Mouse (Mus musculus): Measurements from ENCODE around the gene Nans. TPM values are rescaled to one million over a fixed set of nuclear protein-coding genes. Genes with fewer than 3 reads are reported as not detected.
A peak's percentile ranks its signal among the peaks of the same experiment; 100 is the strongest.

Gene Nans
- polyA plus RNA-seq, 1 experiment from 2014 or later, result 62.2 TPM

DNA sequence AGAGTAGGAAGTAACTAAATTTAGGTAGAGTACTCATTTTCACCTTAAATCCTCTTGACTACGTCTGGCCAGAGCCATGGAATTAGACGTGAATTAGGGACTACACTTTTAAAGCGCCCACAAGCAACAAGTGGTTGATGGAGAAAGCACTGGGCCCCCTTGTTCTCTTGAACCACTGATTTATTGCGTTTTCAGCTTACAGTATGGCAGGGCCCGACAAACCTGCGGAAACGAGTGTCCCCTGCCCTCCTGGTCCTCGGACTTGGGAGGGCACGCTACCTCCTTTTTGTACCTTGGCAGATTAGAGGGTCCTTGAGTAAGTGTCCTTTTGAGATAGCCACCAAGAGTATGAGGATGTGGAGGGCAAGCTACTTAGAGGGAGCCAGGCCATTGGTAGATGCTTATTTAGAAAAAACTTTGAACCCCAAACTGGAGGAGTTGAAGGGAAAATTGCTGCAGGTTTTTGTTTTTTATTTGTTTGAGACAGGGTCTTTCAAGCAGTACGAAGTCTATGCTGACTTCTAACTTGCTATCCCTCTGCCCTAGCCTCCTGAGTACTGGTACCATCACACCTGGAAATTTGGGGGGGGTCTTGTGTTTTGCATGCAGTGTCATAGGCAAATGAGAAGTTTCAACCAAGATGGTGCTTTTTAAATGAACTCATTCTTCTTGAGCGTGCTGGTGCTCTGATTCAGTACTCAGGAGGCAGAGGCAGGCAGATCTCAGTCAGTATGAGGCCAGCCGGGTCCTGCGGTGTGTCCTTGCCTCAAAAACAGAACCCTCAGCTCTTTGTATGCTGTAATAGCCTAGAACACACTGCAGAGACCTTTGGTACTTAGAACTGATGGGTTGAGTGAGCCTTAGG lies 36.0 kb upstream of the Nans start:
- H3K4me3 ChIP-seq, result peak overlapping the region; percentile 98
- WGBS, result 37% methylated on average over 13 of the region's 13 CpGs
- peak overlapping the region; percentile 99 for H3K9ac ChIP-seq
- peak overlapping the region; percentile 100 for H3K27ac ChIP-seq (ENCODE audit: poor library complexity, severe bottlenecking)
- no peaks in the 10 kb centered on the region for H3K27me3 ChIP-seq (replicated peaks)
- H3K4me1 ChIP-seq (replicated peaks), result peaks cover 59% of the 10 kb centered on the region
- ATAC-seq (ENCODE audit: insufficient number of reproducible peaks, low FRiP score), result no peak
- peaks cover 5% of the 10 kb centered on the region; the same call in 1 of the 2 replicates for H3K36me3 ChIP-seq
- peak overlapping the region; percentile 84 for H3K4me2 ChIP-seq
- no peaks in the 10 kb centered on the region for H3K9me3 ChIP-seq (replicated peaks)

- no peak for ATAC-seq (ENCODE audit: insufficient number of reproducible peaks, low FRiP score)
- no peaks in the 10 kb centered on the region for H3K9me3 ChIP-seq (replicated peaks)
- peak overlapping the region; percentile 23; the same call in 1 of the 2 replicates for H3K27ac ChIP-seq (ENCODE audit: poor library complexity, severe bottlenecking)
- WGBS, result 66% methylated on average over 5 of the region's 5 CpGs
- peaks cover 59% of the 10 kb centered on the region for H3K4me1 ChIP-seq (replicated peaks)
- no peaks in the 10 kb centered on the region for H3K27me3 ChIP-seq (replicated peaks)
- peak overlapping the region; percentile 84 for H3K4me2 ChIP-seq
- H3K36me3 ChIP-seq, result peaks cover 5% of the 10 kb centered on the region; the same call in 1 of the 2 replicates
- H3K4me3 ChIP-seq, result peak overlapping the region; percentile 12; the same call in 1 of the 2 replicates
- H3K9ac ChIP-seq, result peak overlapping the region; percentile 35; the same call in 1 of the 2 replicates
Measured at GRCm38 (mm10) chr4:46454097-46454864, 34.8 kb upstream of the Nans start.

- H3K4me3 ChIP-seq, result no peak overlapping the region
- no peak overlapping the region for H3K27ac ChIP-seq (ENCODE audit: poor library complexity, severe bottlenecking)
- peaks cover 23% of the 10 kb centered on the region for H3K36me3 ChIP-seq
- 85% methylated on average over 4 of the region's 4 CpGs for WGBS
- no peak for ATAC-seq (ENCODE audit: insufficient number of reproducible peaks, low FRiP score)
- no peaks in the 10 kb centered on the region for H3K9me3 ChIP-seq (replicated peaks)
- no peaks in the 10 kb centered on the region for H3K27me3 ChIP-seq (replicated peaks)
- H3K9ac ChIP-seq, result no peak overlapping the region
- peaks cover 66% of the 10 kb centered on the region for H3K4me1 ChIP-seq (replicated peaks)
- no peak overlapping the region for H3K4me2 ChIP-seq
Measured at GRCm38 (mm10) chr4:46456762-46457161, 32.3 kb upstream of the Nans start.

GRCm38 (mm10) chr4:46457186-46457585 lies 31.9 kb upstream of the Nans start:
- Histone ChIP-seq H3K4me1 (replicated peaks) (peaks cover 67% of the 10 kb centered on the region), H3K9me3 (replicated peaks) (no peaks in the 10 kb centered on the region), H3K4me3 (no peak overlapping the region), H3K36me3 (peaks cover 24% of the 10 kb centered on the region), H3K27ac (ENCODE audit: poor library complexity, severe bottlenecking) (no peak overlapping the region), H3K27me3 (replicated peaks) (no peaks in the 10 kb centered on the region), H3K4me2 (no peak overlapping the region), H3K9ac (no peak overlapping the region)
- no peak for ATAC-seq (ENCODE audit: insufficient number of reproducible peaks, low FRiP score)
- 85% methylated on average over 3 of the region's 3 CpGs for WGBS

DNA sequence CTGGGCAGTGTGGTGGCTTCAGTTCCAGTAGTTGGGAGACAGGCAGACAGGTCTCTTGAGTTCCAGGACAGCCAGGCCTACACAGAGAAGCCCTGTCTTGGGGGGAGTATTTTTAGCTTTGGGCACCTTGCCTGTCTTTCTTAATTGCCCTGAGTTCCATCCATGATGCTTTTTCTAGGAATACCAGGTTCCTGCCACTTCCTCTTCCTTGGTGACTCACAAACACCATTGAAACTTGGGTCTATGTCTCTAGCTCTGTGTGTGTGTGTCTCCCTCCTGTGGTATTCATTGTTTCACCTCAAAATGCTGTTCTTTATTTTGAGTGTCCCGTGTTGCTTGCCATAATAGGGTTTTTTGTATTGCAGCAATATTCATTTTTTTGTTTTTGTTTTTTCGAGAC lies 30.6 kb upstream of the Nans start:
- H3K4me3 ChIP-seq, result no peak overlapping the region
- no peaks in the 10 kb centered on the region for H3K27me3 ChIP-seq (replicated peaks)
- no peak overlapping the region for H3K9ac ChIP-seq
- H3K36me3 ChIP-seq, result peaks cover 36% of the 10 kb centered on the region
- no peak overlapping the region for H3K4me2 ChIP-seq
- no peak for ATAC-seq (ENCODE audit: insufficient number of reproducible peaks, low FRiP score)
- WGBS, result 91% methylated on average over 2 of the region's 2 CpGs
- H3K9me3 ChIP-seq (replicated peaks), result no peaks in the 10 kb centered on the region
- H3K4me1 ChIP-seq (replicated peaks), result peaks cover 65% of the 10 kb centered on the region
- H3K27ac ChIP-seq (ENCODE audit: poor library complexity, severe bottlenecking), result 0 out of 2 replicates have a peak overlapping the region, but pooled peaks have one; percentile 14

DNA sequence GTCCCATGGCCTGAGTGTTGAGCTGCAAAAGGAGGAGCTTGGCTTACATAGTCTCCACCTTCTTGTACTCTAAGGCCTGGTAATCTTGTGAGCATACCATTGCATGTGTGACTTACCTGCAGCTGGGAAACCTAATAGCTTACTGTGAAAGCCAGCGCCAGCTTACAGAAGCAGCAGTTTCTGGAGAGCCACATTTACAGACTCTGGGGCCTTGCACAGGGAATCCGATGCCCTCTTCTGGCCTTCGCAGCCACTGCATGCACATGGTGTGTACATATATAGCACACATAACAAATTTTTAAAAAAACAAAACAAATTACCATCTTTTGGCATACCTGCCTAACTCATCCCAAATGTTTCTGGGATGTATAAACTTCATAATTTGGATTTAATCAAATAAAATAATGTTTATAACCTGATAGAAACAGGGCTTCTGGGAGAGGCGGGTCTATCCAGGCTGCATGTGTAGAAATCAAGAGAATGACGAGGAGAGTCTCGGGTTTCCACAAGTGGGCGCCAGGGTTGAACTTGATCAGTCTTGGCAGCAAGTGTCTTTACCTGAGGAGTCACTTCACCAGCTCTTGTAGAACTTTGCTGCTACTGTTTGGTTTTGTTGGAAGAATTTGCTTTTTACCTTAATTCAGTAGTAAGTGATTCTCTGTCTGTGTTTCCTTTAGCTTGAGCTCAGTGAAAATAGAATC lies 25.8 kb upstream of the Nans start:
- WGBS, result 84% methylated on average over 7 of the region's 7 CpGs
- Histone ChIP-seq H3K4me1 (replicated peaks) (peaks cover 22% of the 10 kb centered on the region), H3K4me2 (no peak overlapping the region), H3K9ac (no peak overlapping the region), H3K27ac (ENCODE audit: poor library complexity, severe bottlenecking) (no peak overlapping the region), H3K4me3 (no peak overlapping the region), H3K9me3 (replicated peaks) (no peaks in the 10 kb centered on the region), H3K36me3 (peaks cover 76% of the 10 kb centered on the region), H3K27me3 (replicated peaks) (no peaks in the 10 kb centered on the region)
- peak; percentile 29; the same call in 1 of the 2 replicates for ATAC-seq (ENCODE audit: insufficient number of reproducible peaks, low FRiP score)

- WGBS, result 90% methylated on average over 3 of the region's 3 CpGs
- Histone ChIP-seq H3K4me3 (no peak overlapping the region), H3K9me3 (replicated peaks) (no peaks in the 10 kb centered on the region), H3K9ac (no peak overlapping the region), H3K4me1 (replicated peaks) (peaks cover 13% of the 10 kb centered on the region), H3K27me3 (replicated peaks) (no peaks in the 10 kb centered on the region), H3K27ac (ENCODE audit: poor library complexity, severe bottlenecking) (no peak overlapping the region), H3K36me3 (peaks cover 91% of the 10 kb centered on the region), H3K4me2 (no peak overlapping the region)
- no peak for ATAC-seq (ENCODE audit: insufficient number of reproducible peaks, low FRiP score)
Measured at GRCm38 (mm10) chr4:46465740-46466139, 23.3 kb upstream of the Nans start.

GRCm38 (mm10) chr4:46475101-46475500 lies 13.9 kb upstream of the Nans start:
- 90% methylated on average over 5 of the region's 5 CpGs for WGBS
- H3K4me1 ChIP-seq (replicated peaks), result no peaks in the 10 kb centered on the region
- no peak overlapping the region for H3K4me3 ChIP-seq
- no peak for ATAC-seq (ENCODE audit: insufficient number of reproducible peaks, low FRiP score)
- no peak overlapping the region for H3K27ac ChIP-seq (ENCODE audit: poor library complexity, severe bottlenecking)
- no peaks in the 10 kb centered on the region for H3K27me3 ChIP-seq (replicated peaks)
- H3K36me3 ChIP-seq, result peaks cover 76% of the 10 kb centered on the region
- H3K4me2 ChIP-seq, result no peak overlapping the region
- H3K9ac ChIP-seq, result no peak overlapping the region
- H3K9me3 ChIP-seq (replicated peaks), result no peaks in the 10 kb centered on the region

DNA sequence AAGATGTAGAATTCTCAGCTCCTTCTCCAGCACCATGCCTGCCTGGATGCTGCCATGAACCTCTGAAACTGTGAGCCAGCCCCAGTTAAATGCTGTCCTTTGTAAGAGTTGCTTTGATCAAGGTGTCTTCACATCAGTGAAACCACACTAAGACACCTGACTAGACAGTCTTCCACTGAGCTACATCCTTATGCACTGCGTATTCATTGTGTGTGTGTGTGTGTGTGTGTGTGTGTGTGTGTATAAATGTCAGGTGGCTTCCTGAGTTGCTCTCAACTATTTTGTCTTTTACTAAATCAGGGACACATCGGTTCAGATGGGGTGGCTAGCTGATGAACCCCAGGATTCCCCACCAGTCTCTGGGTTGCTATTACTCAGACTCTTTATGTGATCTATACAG lies 10.0 kb upstream of the Nans start:
- no peak overlapping the region for H3K9ac ChIP-seq

DNA sequence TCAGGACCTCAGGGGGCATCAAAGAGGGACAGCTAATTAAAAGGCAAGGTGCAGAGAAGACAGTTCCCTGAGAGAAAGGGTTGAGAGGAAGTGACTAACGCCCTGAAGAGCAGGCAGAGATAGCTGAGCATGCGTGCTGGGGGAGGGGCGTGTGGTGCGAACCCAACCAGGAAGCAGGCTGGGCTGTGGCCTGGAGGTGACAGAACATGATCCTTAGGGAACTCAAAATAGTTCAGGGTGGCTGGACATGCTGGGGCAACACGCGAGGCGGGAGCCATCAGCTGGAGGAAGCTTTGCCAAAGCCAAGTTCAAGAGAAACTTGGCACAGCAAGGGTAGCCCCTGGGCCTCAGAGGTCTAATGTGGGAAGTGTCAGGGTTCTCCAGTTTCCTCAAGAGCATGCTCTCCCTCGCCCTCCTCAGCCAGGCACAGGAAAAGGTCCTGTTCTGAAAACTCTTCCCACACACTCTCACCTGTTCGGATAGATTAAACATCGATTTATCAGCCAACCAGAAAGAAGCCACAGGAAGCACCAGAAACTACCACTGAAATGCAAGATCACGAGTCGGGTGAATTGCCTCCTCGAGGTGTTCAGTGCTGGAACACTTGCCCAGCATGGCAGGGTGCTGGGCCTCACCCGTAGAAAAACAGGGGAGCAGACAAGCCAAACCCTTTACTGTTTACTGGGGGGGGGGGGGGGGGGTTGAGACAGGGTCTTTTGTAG lies 3.2 kb upstream of the Nans start:
- ATAC-seq (ENCODE audit: insufficient number of reproducible peaks, low FRiP score), result no peak; the same call in 1 of the 2 replicates
- 32% methylated on average over 14 of the region's 14 CpGs for WGBS
- H3K4me3 ChIP-seq, result no peak overlapping the region
- H3K9ac ChIP-seq, result no peak overlapping the region
- no peaks in the 10 kb centered on the region for H3K9me3 ChIP-seq (replicated peaks)
- H3K4me1 ChIP-seq (replicated peaks), result peaks cover 18% of the 10 kb centered on the region
- no peaks in the 10 kb centered on the region for H3K36me3 ChIP-seq
- peak overlapping the region; percentile 27 for H3K4me2 ChIP-seq
- no peaks in the 10 kb centered on the region for H3K27me3 ChIP-seq (replicated peaks)
- peak overlapping the region; percentile 45; the same call in 1 of the 2 replicates for H3K27ac ChIP-seq (ENCODE audit: poor library complexity, severe bottlenecking)

More for the DNA sequence above, 10.0 kb upstream of the Nans start:
- 95% methylated on average over 2 of the region's 2 CpGs for WGBS
- Histone ChIP-seq H3K9me3 (replicated peaks) (no peaks in the 10 kb centered on the region), H3K27ac (ENCODE audit: poor library complexity, severe bottlenecking) (no peak overlapping the region), H3K27me3 (replicated peaks) (no peaks in the 10 kb centered on the region), H3K4me3 (no peak overlapping the region), H3K36me3 (peaks cover 41% of the 10 kb centered on the region), H3K4me2 (no peak overlapping the region), H3K4me1 (replicated peaks) (no peaks in the 10 kb centered on the region)
- ATAC-seq (ENCODE audit: insufficient number of reproducible peaks, low FRiP score), result no peak
